Mouse (Mus musculus) liver, embryonic 14.5 days (tissue): ENCODE measurements around the gene Rps21.
"Not testable (repeated sequence)": the region's sequence is repeated elsewhere in the genome, so short reads cannot be mapped to it uniquely, and the experiment has no call there.

Experiments used
- CTCF ChIP-seq: IDR thresholded peaks from 2 replicates; pipeline ENCODE4 v1.5.1; 2016; ENCODE audit warnings: antibody characterized with exemption, low read depth, control low read depth
- EP300 ChIP-seq: IDR thresholded peaks from 2 replicates; pipeline ENCODE4 v1.6.1; 2016; ENCODE audit warnings: antibody characterized with exemption, low read depth

DNA sequence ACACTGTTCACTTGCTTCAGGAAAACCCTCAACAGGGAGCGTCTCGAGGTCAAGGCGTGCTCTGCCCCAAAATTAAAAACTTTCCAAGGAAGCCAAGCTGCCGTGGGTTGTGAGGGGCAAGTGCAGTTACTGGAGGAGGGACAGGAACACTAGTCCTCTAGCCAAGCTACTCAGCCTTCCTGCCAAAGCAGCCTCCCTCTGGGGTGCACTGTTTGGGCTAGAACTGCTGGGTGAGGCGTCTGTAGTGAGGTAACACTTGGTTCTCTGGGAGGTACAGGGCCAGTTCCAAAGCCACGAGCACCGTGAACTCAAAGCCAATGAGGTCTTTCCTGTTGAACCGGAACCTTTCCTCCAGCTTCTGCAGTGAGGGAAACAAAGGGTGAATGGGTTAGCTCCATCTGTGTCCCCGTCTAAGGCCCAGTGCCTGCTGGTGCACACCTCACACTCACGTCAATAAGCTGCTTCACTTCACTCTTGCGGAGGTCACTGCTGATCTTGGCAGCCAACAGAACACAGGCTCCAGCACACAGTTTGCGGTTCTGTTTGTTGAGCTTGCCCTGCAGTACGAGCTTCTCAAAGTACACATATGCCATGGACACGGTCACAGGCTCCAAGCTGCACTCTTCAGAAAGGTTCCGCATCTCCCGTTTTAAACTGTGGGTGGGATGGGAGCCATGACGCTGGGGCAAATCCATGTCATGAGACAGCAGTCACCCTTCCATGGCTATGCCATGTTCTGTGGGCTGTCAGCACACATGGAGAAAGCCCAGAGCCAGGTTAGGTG is 2.8 kb downstream of the Rps21 start:
- TF ChIP-seq CTCF, EP300: not testable (repeated sequence)
